Mouse (Mus musculus) CH12.LX (cell line): ENCODE data around the gene Nek4.

Source experiments
- JUN ChIP-seq: IDR thresholded peaks from 2 replicates; pipeline ENCODE4 v1.6.1; 2011; ENCODE audit warnings: low read depth, mild to moderate bottlenecking, low read length, improper control_type of control experiment, moderate library complexity; ENCODE audit not compliant: insufficient read depth
- MYC ChIP-seq: IDR thresholded peaks from 2 replicates; pipeline ENCODE4 v1.6.1; 2011; ENCODE audit warnings: low read depth, mild to moderate bottlenecking, improper control_type of control experiment, low read length

GRCm38 (mm10) chr14:30958517-30958916, 7.3 kb downstream of the Nek4 start:
- TF ChIP-seq MYC (no peak), JUN (no peak)
